Mouse (Mus musculus) embryo, embryonic 10.5 days (tissue): ENCODE measurements at regions not wholly inside any gene's neighbourhood (a gene's known extent, or its start where the extent isn't known, plus 50 kb on each side); places are given as distances from the start of the nearest gene placed in this dataset.
"Not testable (repeated sequence)": the region's sequence is repeated elsewhere in the genome, so short reads cannot be mapped to it uniquely, and the experiment has no call there.

Source experiments
- DNase-seq: peaks from one replicate; pipeline ENCODE4 v3.0.0-alpha.2; 2015; ENCODE audit warnings: low spot score

DNA sequence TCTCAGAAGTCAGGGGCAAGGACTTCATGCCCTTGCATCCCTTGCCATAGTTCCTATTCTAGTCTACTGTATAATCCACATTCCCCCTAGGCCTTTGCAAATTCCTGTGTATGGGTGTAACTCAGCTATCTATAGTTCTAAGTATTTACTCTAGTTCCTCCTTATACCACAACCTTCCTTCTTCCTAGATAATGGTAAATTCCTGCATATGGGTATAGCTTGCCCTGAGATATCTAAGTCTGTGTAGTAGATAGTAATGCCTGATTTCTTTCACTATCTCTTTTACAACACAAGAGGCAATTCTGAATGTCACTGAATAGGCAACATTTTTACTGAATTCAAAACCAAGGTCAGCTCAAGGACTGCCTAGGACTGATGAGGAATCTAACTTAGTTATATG is 1000.2 kb downstream of the Kcnt2 start:
- DNase-seq, result not testable (repeated sequence)

DNA sequence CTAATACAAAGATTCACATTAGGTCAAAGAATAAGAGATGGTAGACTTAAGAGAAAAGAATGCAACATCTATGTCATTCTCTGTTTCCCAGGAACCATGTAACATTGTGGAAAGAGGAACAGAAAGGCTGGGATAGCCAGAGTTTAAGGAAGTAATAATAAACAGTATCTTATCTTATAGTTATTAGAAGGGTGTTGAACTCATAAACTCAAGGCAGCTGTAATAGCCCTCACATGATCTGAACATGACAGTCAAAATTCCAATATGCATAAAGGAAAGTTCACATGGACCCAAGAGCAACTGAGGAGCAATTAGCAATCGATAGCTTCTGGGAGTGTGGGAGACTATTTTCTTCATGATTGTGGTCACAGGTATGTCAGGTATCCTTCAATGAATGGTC is 1028.8 kb downstream of the Kcnt2 start:
- DNase-seq, result no peak

DNA sequence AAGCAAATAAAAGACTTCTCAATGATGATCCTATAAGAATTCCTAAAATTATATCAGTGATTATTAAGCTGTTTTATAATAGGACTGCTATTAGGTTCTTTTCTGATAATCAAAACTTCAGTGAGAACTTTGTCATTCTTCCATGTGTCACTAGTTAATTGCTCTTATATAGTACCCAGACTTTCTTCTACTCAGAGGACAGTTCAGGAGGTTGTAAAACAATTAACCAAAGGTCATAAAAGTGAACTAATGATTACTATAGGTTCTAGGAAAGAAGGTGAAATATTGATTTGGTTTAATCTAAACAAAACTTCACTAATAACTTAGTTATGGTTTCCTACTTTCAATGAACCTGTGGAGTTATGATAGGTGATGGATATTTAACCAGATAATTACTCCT is 1035.6 kb downstream of the Kcnt2 start:
- no peak for DNase-seq

DNA sequence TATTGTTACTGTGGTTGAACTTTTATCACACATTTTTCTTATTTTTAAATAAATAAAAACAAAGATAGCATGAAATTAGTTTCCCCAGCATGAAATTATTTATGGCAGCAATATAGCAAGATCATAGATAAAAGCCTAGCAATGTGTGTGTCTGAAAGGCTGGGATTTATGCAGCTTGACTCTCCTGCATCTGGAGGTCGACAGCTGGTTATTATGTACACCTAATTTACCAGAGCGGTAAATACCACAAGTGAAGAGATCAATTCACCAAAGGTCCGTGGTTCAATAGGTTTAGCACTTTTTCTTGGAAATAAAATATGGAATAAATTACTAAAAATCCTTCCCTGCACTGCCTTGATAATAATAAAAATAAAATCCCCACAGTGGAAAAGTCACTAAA is 1077.0 kb downstream of the Kcnt2 start:
- DNase-seq, result peak; percentile 2

DNA sequence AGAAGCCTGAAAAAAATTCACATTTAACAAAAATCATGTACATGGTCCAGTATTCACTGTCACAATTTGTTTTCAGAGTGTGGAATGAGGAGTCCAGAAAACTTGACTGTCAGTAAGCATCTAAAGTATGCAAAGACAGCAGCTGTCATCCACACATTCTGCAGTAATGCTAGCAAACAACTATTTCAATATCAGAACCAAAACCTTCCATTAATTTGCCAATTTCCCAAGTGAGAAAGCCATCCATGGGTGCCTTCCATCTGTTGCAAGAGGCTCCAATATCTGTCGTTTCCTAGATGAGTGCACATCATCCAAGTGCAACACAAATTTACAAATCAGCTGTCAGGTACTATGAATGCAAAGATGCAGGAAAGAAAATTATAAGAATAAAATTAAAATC is 1092.1 kb downstream of the Kcnt2 start:
- no peak for DNase-seq

DNA sequence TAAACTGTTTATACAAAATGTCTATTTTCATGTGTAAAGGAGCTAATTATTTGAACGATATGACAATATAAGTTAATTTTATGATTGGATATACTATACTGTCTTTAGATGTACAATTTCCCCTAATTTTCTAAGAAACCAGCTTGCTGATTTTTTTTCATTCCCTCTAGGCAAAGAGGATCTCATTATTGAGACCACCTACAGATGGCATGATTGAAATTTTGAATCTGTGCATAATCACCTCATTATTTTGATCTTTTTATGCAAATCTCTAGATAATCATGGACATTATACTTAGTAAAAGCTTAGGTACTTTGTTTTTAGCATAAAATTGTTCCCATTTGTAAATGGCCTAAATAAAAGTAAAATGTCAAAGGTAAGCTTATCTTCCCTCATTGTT is 1123.5 kb downstream of the Kcnt2 start:
- no peak for DNase-seq

DNA sequence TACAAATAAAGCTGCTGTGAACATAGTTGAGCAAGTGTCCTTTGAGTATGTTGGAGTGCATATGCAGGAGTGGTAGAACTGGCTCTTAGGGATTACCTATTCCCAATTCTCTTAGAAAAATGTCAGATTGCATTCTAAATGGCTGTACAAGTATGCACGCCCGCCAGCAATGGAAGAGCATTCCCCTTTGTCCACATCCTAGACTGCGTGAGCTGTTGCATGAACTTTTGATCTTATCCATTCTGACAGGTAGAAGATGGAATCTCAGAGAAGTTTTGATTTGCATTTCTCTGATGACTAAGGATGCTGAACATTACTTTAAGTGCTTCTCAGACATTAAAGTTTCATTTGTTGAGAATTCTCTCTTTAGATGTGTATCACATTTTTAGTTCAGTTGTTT is 1130.0 kb downstream of the Kcnt2 start:
- DNase-seq, result no peak

DNA sequence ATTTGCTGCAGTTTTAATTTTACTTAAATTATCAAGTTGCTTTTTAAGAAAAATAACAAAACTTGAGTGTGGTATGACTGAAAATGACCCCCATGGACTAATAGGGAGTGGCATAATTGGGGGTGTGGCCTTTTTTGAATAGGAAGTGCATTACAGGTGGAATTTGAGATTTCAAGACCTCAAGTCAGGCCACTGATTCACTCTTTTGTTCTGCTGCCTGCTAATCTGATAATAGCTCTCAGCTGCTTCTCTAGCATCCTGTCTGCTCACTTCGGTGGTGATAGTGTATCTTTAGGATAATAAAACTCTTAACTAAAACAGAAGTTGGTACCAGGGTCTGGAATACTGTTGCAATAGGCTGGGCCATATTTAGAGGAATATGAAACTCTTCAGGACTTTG is 1155.4 kb downstream of the Kcnt2 start:
- no peak for DNase-seq

DNA sequence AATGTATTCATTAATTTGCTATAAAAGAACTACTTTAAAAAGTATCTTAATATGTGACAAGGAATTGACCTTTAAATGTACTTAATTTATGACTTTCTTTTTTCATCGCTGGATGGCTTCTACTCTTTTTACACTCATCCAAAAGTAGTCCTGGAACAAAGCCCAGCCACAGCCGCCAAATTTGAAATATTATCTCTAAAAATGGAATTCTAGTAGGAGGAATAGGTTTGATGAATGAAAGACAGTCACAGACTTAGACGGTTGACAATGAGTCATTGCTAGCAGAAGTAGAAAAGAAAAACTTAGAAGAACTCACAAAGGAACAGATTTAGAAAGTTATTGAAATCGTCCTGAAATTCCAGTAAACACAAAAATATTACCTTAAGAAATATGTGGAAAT is 1183.7 kb downstream of the Kcnt2 start:
- no peak for DNase-seq

DNA sequence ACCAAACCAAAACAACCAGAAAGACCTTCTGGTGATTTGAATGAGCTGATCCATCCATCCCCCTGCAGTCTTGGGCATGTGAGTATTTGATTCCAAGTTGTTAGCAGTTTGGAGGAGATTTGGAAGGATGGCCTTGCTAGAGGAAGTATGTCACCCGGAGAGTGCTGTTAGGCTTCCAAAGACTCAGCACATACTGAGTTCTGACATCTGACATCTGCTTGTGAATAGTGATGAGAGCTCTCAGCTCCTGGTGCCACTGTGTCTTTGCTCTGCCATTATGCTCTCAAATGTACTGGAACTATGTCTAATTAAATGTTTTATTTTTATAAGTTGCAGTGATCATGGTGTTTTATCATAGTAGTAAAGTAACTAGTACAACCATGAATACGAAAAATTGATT is 1184.2 kb downstream of the Kcnt2 start:
- no peak for DNase-seq

DNA sequence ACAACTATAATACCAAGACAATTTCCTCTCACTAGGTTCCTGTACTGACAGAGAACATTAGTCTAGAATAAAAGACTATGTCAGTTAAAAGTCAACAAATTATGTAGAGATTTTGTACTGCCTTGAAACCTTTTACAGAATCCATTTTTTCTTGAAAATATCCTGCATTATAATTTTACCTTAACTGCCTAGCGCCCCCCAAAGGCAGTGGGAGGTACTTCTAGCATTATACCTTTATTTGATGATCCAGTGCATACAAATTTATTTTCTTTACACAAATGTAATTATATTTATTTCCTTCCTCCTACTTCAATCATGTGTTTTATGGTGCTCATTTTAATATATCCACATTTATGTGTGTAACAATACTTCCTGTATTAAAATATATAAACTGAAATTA is 1189.5 kb downstream of the Kcnt2 start:
- DNase-seq, result peak; percentile 1

DNA sequence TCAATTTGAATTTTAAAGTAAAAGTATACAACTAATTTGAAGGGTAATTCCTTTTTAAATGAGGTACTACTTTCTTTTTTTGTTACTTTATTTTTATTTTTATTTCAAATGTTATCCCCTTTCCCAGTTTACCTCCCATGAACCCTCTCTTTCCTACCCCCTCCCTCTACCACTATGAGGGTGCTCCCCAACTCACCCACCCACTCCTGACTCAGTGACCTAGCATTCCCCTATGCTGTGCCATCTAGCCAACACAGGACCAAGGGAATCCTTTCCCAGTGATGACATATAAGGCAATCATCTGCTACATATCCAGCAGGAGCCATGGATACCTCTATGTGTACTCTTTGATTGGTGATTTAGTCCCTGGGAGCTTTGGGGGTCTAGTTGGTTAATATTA is 1194.3 kb downstream of the Kcnt2 start:
- no peak for DNase-seq

DNA sequence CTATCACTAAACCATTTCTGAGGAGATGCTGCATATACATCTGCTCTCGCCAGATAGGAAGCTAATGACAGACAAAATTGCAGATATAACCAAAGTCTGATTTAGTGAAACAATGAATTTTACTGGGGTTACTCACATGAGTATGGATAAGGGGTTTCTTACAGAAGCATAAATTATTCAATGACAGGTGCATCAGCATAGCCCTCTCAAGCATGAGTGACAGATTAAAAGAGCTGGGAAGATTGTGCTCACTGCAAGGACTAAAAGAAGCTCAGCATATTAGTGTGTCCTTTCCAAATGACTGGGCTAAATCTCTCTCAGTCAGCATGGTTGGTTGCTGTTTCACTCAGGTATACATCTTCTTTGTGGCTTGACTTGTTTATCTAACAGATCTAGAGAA is 1205.0 kb downstream of the Kcnt2 start:
- DNase-seq, result no peak

DNA sequence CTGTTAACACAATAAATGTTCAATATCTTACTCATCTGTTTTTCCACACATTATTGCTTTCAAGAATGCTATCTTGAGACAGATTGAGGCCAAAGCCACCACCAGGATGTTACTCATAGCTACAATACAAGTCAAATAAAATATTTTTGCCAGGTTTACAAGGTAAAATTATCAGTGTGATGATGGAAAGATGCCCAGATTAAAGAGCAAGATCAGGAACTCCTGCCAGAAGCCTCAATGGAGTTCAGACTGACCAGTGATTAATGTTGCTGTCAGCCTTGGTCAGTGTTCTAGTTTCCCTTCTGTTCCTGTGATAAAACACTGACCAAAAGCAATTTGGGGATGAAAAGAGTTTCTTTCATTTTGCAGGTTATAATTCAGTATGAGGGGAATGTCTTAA is 1218.6 kb downstream of the Kcnt2 start:
- no peak for DNase-seq
